Mouse (Mus musculus) heart, postnatal 0 days (tissue): ENCODE data around the gene Socs3.

Experiments
- CTCF ChIP-seq: IDR thresholded peaks from 2 replicates; pipeline ENCODE4 v1.5.1; 2016; ENCODE audit warnings: antibody characterized with exemption, control low read depth, low read depth
- EP300 ChIP-seq: IDR thresholded peaks from 2 replicates; pipeline ENCODE4 v1.6.1; 2016; ENCODE audit warnings: antibody characterized with exemption, low read depth

DNA sequence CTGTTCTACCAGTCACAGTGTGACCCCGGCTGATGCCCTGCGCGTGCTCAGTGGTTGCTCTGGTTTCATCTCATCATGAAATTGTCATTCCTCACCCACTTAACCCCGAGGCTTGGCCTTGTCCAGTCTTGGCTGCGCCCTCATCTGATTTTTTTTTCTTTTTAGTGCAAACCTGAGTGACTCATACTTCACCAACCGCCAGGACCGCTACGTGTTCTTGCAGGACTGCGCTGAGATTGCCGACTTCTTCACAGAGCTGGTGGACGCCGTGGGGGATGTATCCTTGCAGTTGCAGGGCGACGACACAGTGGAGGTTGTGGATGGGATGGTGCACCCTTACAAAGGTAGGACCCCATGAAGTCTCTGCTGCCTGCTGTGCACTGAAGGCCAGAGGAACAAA is 33.3 kb upstream of the Socs3 start:
- TF ChIP-seq CTCF (no peak), EP300 (no peak)
